In the genomic region with DNA sequence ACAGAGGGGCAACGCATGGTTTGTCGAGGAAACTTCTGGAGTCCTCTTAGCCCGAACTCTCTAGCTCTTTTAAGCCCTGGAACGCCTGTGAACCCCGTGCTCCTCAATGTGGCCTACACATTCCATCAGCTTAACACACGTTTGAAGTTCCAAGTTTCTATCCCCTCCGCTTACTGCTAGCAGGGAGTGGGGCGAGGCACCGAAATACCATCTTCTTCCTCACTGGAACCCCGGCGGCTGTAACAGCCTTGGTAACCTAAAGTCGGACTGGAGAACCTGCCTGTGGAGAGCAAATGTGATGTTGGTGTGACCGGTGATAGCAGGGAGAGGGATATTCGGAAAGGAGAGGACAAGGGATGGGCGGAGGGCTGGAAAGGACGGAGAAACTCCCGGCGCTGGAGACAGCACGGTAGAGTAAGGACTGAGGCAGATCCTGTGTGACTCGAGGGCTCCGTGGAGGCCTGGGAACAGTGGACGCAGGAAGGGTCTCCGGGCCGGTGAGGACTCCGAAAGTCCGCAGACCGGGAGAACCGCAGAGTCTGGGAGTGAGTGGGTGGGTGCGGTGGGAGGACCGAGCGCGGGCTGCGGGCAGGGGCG, we compare ENCODE assay signal across 8 mouse cellular contexts. TPM values are rescaled to one million over a fixed set of nuclear protein-coding genes. Genes with fewer than 3 reads are reported as not detected.
A peak's percentile ranks its signal among the peaks of the same experiment; 100 is the strongest.
DNase-seq lines count a peak whose midpoint lies in the region; ATAC-seq and TF ChIP-seq lines count a peak whose summit lies in the region.

No protein-coding gene starts in this region.

- DNase-seq in kidney, adult 2 months, result no peak
- DNase-seq in kidney, adult 18-20 months, result no peak
- DNase-seq in R1 (ENCODE audit: low read depth, low spot score), result peak; percentile 41
- DNase-seq in hindbrain, embryonic 11.5 days (ENCODE audit: low spot score), result peak; percentile 72
- no peak for DNase-seq in midbrain, embryonic 14.5 days
- DNase-seq in cerebellum, postnatal 14 days, result no peak
- DNase-seq in layer of hippocampus, adult 9-11 months, result no peak
- DNase-seq in ovary, postnatal 36 days (ENCODE audit: low spot score), result no peak

- no peak for TF ChIP-seq CTCF in kidney, adult 2 months (conservative IDR thresholded peaks at IDR 0.05; ENCODE audit: insufficient read depth, insufficient read length, low read depth, low read length)

- no peaks in the 10 kb centered on the region for H3K9me3 ChIP-seq in hindbrain, embryonic 11.5 days (ENCODE audit: control insufficient read depth, low read length)
- no peaks in the 10 kb centered on the region for H3K9me3 ChIP-seq in midbrain, embryonic 14.5 days (ENCODE audit: control insufficient read depth, low read length)

- peak overlapping the region; percentile 65 for H3K27ac ChIP-seq in kidney, adult 2 months (ENCODE audit: insufficient read depth, low read depth, low read length)
- H3K27ac ChIP-seq in hindbrain, embryonic 11.5 days (ENCODE audit: low read depth, low read length), result no peak overlapping the region
- no peak overlapping the region for H3K27ac ChIP-seq in midbrain, embryonic 14.5 days (replicated peaks; ENCODE audit: low read depth, low read length)

- H3K4me2 ChIP-seq in hindbrain, embryonic 11.5 days (replicated peaks; ENCODE audit: low read depth, low read length), result peak overlapping the region; percentile 71
- H3K4me2 ChIP-seq in midbrain, embryonic 14.5 days (ENCODE audit: low read length), result peak overlapping the region; percentile 70

- H3K36me3 ChIP-seq in kidney, adult 2 months (ENCODE audit: control insufficient read depth, insufficient read depth, low read length), result no peaks in the 10 kb centered on the region
- no peaks in the 10 kb centered on the region for H3K36me3 ChIP-seq in hindbrain, embryonic 11.5 days (ENCODE audit: control insufficient read depth, insufficient read depth, low read length)
- no peaks in the 10 kb centered on the region for H3K36me3 ChIP-seq in midbrain, embryonic 14.5 days (ENCODE audit: control insufficient read depth, insufficient read depth, low read length)

- no peak for TF ChIP-seq POLR2A in kidney, adult 2 months (IDR thresholded peaks at IDR 0.05; ENCODE audit: low read depth, low read length)

- H3K4me1 ChIP-seq in kidney, adult 2 months (ENCODE audit: control insufficient read depth, insufficient read depth, low read length), result no peaks in the 10 kb centered on the region
- peaks cover 10% of the 10 kb centered on the region for H3K4me1 ChIP-seq in hindbrain, embryonic 11.5 days (replicated peaks; ENCODE audit: control insufficient read depth, insufficient read depth, low read length)
- H3K4me1 ChIP-seq in midbrain, embryonic 14.5 days (ENCODE audit: control insufficient read depth, insufficient read depth, low read length), result peaks cover 9% of the 10 kb centered on the region

- peak overlapping the region; percentile 75 for H3K4me3 ChIP-seq in kidney, adult 2 months (ENCODE audit: insufficient read depth, low read depth, low read length)
- peak overlapping the region; percentile 48 for H3K4me3 ChIP-seq in hindbrain, embryonic 11.5 days (ENCODE audit: low read depth, low read length)
- H3K4me3 ChIP-seq in midbrain, embryonic 14.5 days (replicated peaks; ENCODE audit: low read depth, low read length), result peak overlapping the region; percentile 38

- WGBS in kidney, adult 2 months, result 12% methylated on average over 33 of the region's 34 CpGs
- WGBS in hindbrain, embryonic 11.5 days, result 0% methylated on average over 32 of the region's 34 CpGs
- under 1% methylated on average over 34 of the region's 34 CpGs for WGBS in midbrain, embryonic 14.5 days

- peaks cover 5% of the 10 kb centered on the region; the same call in 1 of the 2 replicates for H3K27me3 ChIP-seq in kidney, adult 2 months (replicated peaks; ENCODE audit: control insufficient read depth, insufficient read depth, low read length)
- H3K27me3 ChIP-seq in hindbrain, embryonic 11.5 days (ENCODE audit: control insufficient read depth, insufficient read depth, low read length), result peaks cover 75% of the 10 kb centered on the region
- H3K27me3 ChIP-seq in midbrain, embryonic 14.5 days (ENCODE audit: control insufficient read depth, insufficient read depth, low read length), result peaks cover 86% of the 10 kb centered on the region

- 0 out of 2 replicates have a peak overlapping the region, but pooled peaks have one; percentile 16 for H3K9ac ChIP-seq in hindbrain, embryonic 11.5 days (ENCODE audit: low read depth, low read length)
- no peak overlapping the region for H3K9ac ChIP-seq in midbrain, embryonic 14.5 days (replicated peaks; ENCODE audit: low read length)

- ATAC-seq in hindbrain, embryonic 11.5 days (ENCODE audit: low FRiP score), result peak; percentile 58
- peak; percentile 15 for ATAC-seq in midbrain, embryonic 14.5 days (ENCODE audit: low FRiP score, low TSS enrichment)

RNA-seq across cellular contexts. Expression of gene Foxc1, which starts 0.5 kb away (rescaled TPM):
- polyA plus RNA-seq in kidney, adult 2 months (2012; rRNA removed), result 3.7 and 5.2 TPM in 2 replicates
- 5.6 and 6.1 TPM in 2 replicates for polyA plus RNA-seq in hindbrain, embryonic 11.5 days (2014; fragmentation: Nextera tagmentation; extraction: Ambion mirVana)
- polyA plus RNA-seq in midbrain, embryonic 14.5 days (2014; fragmentation: Nextera tagmentation; extraction: Ambion mirVana), result 0.72 and 1.7 TPM in 2 replicates

Comparison
In these comparisons a context has a peak if more than half of its experiments do, and no peak if none do; other contexts are left out.
1. DNase-seq: peak in R1 (single experiment) and hindbrain, embryonic 11.5 days (single experiment); none in kidney, adult 2 months (single experiment), kidney, adult 18-20 months (single experiment), midbrain, embryonic 14.5 days (single experiment), cerebellum, postnatal 14 days (0 of 2), layer of hippocampus, adult 9-11 months (single experiment) and ovary, postnatal 36 days (single experiment).
2. Peak in every context shown above with its lines, with median percentiles within 50 percentile points of each other: H3K4me3 ChIP-seq.